Mouse (Mus musculus): ENCODE data around the gene Lsr. TPM values are rescaled to one million over a fixed set of nuclear protein-coding genes. Genes with fewer than 3 reads are reported as not detected.

Lsr gene
- polyA plus RNA-seq, 1 experiment: 19.8 TPM

DNA sequence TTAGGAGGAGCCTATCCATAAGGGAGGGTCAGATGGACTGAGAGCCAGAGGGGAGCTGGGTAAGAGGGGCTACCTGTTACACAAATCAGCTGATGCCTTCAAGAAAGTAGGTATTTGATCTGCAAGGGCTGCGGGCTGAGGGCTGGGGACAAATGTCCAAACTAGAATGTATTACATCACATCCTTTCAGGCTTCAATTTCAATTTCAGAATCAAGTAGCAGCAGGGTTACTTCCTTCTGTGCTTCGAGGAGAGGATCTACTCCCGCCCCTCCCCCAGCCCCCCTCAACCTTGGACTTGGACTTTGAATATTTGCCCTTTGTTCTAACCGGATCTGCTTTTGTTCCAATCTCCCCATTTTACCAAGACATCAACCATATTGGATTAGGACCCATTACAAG is 56.0 kb downstream of the Lsr start:
- TF ChIP-seq CTCF (IDR thresholded peaks at IDR 0.05; ENCODE audit: borderline replicate concordance, extremely low read depth, insufficient read depth, insufficient read length) (no peak), POLR2A (IDR thresholded peaks at IDR 0.05; ENCODE audit: borderline replicate concordance, extremely low read depth, insufficient read depth, insufficient read length, poor library complexity, severe bottlenecking) (no peak)
- DNase-seq (ENCODE audit: low read depth): no peak

DNA sequence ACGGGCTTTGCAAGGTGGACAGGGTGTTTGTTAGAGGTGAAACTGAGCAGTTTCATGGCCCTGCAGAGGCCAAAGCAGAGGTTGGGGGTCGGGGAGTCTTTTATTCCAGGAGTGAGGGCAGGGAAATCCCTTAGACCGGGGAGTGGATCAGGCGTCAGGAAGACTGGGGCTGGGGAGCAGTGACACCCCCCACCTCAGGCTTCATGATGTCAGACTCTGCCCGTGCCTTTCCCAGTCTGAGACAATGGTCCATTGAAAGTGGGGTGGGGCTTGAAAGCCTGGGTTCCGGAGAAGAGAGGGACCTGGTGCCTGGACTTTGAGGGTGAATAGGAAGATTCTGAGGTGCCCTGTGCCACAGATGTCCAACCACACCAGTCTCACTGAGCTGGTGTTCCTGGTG is 56.6 kb downstream of the Lsr start:
- TF ChIP-seq CTCF (IDR thresholded peaks at IDR 0.05; ENCODE audit: borderline replicate concordance, extremely low read depth, insufficient read depth, insufficient read length) (no peak), POLR2A (IDR thresholded peaks at IDR 0.05; ENCODE audit: borderline replicate concordance, extremely low read depth, insufficient read depth, insufficient read length, poor library complexity, severe bottlenecking) (no peak)
- DNase-seq (ENCODE audit: low read depth): no peak

DNA sequence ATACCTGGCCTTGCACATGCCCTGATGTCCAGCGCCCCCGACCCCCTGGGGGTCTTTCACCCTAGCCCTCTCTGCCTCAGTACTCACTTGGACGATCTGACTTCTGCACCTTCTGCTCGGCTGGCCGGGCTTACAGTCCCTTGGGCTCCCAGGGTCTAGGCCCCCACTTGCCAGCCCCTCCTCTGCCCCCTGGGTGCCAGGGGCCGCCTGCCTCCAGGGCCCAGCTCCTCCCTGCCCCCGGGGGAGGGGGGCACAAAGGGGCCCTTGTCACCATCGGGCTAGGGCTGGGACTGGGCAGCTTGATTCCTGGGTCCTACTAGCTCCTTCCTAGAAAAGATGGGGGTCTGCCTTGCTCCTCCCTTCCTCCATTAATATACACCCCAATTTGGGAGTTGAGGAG is 58.5 kb downstream of the Lsr start, which contains the start of gene Mag:
Gene Mag (minus strand): TSS at position 142 of the 400 bp plus-strand sequence.
- no peak for DNase-seq (ENCODE audit: low read depth)
- no peak for TF ChIP-seq CTCF (IDR thresholded peaks at IDR 0.05; ENCODE audit: borderline replicate concordance, extremely low read depth, insufficient read depth, insufficient read length)
- TF ChIP-seq POLR2A (IDR thresholded peaks at IDR 0.05; ENCODE audit: borderline replicate concordance, extremely low read depth, insufficient read depth, insufficient read length, poor library complexity, severe bottlenecking): no peak

DNA sequence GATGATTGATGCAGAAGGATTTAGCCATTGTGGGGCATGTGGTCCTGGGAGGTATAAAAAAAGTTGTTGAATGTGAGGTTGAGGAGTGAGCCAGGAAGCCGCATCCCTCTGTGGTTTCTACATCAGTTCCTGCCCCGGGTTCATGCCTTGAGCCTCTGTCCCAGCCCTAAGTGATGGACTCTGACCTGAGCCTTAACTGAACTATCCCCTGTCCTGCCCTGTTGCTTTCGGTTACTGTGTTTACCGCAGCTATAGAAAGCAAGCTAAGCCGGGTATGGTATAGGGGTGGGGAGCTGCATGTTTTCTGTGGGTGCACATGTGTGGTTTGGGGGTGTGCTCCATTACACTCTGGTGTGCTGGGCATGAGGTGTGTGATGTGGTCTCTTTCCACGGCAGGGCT is 63.5 kb downstream of the Lsr start:
- TF ChIP-seq CTCF (IDR thresholded peaks at IDR 0.05; ENCODE audit: borderline replicate concordance, extremely low read depth, insufficient read depth, insufficient read length) (no peak), POLR2A (IDR thresholded peaks at IDR 0.05; ENCODE audit: borderline replicate concordance, extremely low read depth, insufficient read depth, insufficient read length, poor library complexity, severe bottlenecking) (no peak)
- no peak for DNase-seq (ENCODE audit: low read depth)

GRCm38 (mm10) chr7:30908992-30909431 is 64.3 kb downstream of the Lsr start:
- no peak for DNase-seq (ENCODE audit: low read depth)
- TF ChIP-seq CTCF (IDR thresholded peaks at IDR 0.05; ENCODE audit: borderline replicate concordance, extremely low read depth, insufficient read depth, insufficient read length): no peak
- no peak for TF ChIP-seq POLR2A (IDR thresholded peaks at IDR 0.05; ENCODE audit: borderline replicate concordance, extremely low read depth, insufficient read depth, insufficient read length, poor library complexity, severe bottlenecking)

DNA sequence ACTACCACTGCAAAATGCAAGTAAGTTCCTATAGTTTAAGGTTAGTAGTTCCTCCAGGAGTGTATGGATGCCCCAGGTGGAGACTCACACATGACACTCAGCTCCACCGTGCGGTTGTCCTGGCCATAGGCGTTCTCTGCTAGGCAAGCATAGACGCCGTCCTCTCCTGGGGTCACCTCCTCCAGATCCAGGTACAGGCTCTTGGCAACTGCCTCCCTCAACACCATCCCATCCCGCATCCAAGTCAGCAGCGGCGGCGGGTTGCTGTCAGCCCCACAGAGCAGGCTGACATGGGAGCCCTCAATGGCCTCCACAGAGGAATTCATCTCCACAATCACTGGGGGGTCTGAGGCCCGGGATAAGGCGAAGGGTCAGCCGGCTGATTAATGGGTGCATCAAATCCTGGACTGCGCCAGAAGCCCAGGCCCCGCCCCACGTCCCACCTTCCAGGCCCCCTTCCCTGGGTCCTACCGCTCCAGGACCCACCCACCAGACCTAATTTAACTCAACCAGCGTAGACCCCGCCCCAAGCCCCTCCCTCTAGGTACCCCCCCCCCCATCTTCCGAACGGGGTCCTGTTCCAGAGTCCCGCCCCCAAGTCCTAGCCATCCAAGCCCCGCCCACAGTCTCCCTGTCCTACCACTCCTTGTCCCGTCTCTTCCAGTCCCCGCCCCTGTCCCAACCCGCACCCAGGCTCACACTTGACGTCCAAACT is 64.8 kb downstream of the Lsr start:
- TF ChIP-seq POLR2A (IDR thresholded peaks at IDR 0.05; ENCODE audit: borderline replicate concordance, extremely low read depth, insufficient read depth, insufficient read length, poor library complexity, severe bottlenecking) (no peak), CTCF (IDR thresholded peaks at IDR 0.05; ENCODE audit: borderline replicate concordance, extremely low read depth, insufficient read depth, insufficient read length) (no peak)
- DNase-seq (ENCODE audit: low read depth): peak; percentile 43

Other genes with a start within 250 kb of the Lsr start
- 187 and 251 TPM in 2 replicates for gene Tmem147, start 243.9 kb downstream of the Lsr start, polyA plus RNA-seq (2012; rRNA removed)
- gene Gapdhs, start 229.8 kb downstream of the Lsr start, polyA plus RNA-seq (2012; rRNA removed): 0.50 TPM in 1 of 2 replicates, not detected in the other
- gene Sbsn, start 222.0 kb downstream of the Lsr start, polyA plus RNA-seq (2012; rRNA removed): 5.1 and 8.8 TPM in 2 replicates
- 3.5 and 14.2 TPM in 2 replicates for gene Dmkn, start 209.7 kb downstream of the Lsr start, polyA plus RNA-seq (2012; rRNA removed)
- gene Krtdap, start 185.6 kb downstream of the Lsr start, polyA plus RNA-seq (2012; rRNA removed): 5.6 and 30.7 TPM in 2 replicates
- 0.13 and 0.46 TPM in 2 replicates for gene Ffar2, start 149.7 kb downstream of the Lsr start, polyA plus RNA-seq (2012; rRNA removed)
- gene Ffar3, start 117.3 kb downstream of the Lsr start, polyA plus RNA-seq (2012; rRNA removed): not detected in 2 replicates
- not detected in 2 replicates for gene Ffar1, start 111.9 kb downstream of the Lsr start, polyA plus RNA-seq (2012; rRNA removed)
- gene Cd22, start 93.1 kb downstream of the Lsr start, polyA plus RNA-seq (2012; rRNA removed): 0.05 TPM in 1 of 2 replicates, not detected in the other
- 2.1 and 2.2 TPM in 2 replicates for gene Mag, start 58.6 kb downstream of the Lsr start, polyA plus RNA-seq (2012; rRNA removed)
- gene Hamp2, start 48.8 kb downstream of the Lsr start, polyA plus RNA-seq (2012; rRNA removed): not detected in 2 replicates
- gene Hamp, start 29.4 kb downstream of the Lsr start, polyA plus RNA-seq (2012; rRNA removed): not detected in 2 replicates
- gene Usf2, start 16.7 kb downstream of the Lsr start, polyA plus RNA-seq (2012; rRNA removed): 165 and 170 TPM in 2 replicates
- 0.37 and 0.42 TPM in 2 replicates for gene Fam187b, start 326 bp upstream of the Lsr start, polyA plus RNA-seq (2012; rRNA removed)
- gene Fxyd5, start 69.0 kb upstream of the Lsr start, polyA plus RNA-seq (2012; rRNA removed): 10.3 and 12.5 TPM in 2 replicates
- 51.6 and 74.4 TPM in 2 replicates for gene Fxyd7, start 78.0 kb upstream of the Lsr start, polyA plus RNA-seq (2012; rRNA removed)
- 8.5 and 12.6 TPM in 2 replicates for gene Fxyd1, start 83.7 kb upstream of the Lsr start, polyA plus RNA-seq (2012; rRNA removed)
- gene Lgi4, start 85.9 kb upstream of the Lsr start, polyA plus RNA-seq (2012; rRNA removed): 0.74 and 0.79 TPM in 2 replicates
- gene Fxyd3, start 103.2 kb upstream of the Lsr start, polyA plus RNA-seq (2012; rRNA removed): 1.9 TPM in 2 replicates
- gene Hpn, start 141.8 kb upstream of the Lsr start, polyA plus RNA-seq (2012; rRNA removed): 0.62 and 1.00 TPM in 2 replicates
- 11.2 and 12.9 TPM in 2 replicates for gene Scn1b, start 153.5 kb upstream of the Lsr start, polyA plus RNA-seq (2012; rRNA removed)
- 404 and 573 TPM in 2 replicates for gene Gramd1a, start 182.4 kb upstream of the Lsr start, polyA plus RNA-seq (2012; rRNA removed)